Mouse (Mus musculus) cerebellum, postnatal 25 days (tissue): ENCODE results near the gene Trio.
A peak's percentile ranks its signal among the peaks of the same experiment; 100 is the strongest.

Experiments used
- DNase-seq, 2 experiments: peaks; one replicate each; pipeline ENCODE4 v3.0.0; 2021; ENCODE audit warnings: mixed read lengths in 2 of 2

Gene Trio

DNA sequence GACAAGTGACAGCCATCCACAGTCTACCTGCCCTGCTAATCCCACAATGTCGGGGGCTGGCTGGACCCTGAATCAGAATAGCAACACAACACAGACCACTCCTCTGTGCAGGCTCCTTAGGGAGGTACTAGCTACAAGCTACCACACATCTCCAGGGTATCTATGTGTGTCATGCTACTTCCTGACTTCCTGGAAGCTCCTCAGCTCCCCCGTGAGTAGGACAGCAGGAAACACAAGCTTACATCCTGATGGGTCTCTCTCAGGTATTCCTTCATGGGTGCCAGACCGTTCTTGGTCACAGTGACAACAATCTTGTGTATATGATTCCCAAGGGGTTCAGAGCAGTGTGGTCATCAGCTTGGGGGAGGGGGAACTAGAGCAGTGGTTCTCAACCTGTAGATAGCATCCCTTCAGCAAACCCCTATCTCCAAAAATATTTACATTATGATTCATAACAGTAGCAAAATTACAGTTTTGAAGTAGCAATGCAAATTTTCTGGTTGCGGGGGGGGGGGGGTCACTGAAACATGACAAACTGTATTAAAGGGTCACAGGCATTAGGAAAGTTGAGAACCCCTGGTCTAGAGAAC, 199.5 kb downstream of the Trio start:
- no peak for DNase-seq

DNA sequence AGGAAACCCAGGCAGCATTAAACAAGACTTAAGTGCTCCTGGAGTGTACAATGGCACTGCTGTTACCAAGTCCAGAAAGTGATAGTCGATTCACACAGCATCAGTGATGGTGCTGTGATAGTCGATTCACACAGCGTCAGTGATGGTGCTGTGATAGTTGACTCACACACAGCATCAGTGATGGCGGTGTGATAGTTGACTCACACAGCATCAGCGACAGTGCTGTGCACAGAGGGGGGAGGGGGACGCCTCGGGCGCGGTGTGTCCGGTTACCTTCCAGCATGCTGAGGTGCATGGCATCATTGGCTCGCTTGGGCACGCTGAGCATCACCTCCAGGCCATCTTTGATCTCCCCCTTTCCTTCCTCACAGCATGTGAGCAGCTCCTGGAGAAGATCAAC, 200.3 kb downstream of the Trio start:
- no peak for DNase-seq

DNA sequence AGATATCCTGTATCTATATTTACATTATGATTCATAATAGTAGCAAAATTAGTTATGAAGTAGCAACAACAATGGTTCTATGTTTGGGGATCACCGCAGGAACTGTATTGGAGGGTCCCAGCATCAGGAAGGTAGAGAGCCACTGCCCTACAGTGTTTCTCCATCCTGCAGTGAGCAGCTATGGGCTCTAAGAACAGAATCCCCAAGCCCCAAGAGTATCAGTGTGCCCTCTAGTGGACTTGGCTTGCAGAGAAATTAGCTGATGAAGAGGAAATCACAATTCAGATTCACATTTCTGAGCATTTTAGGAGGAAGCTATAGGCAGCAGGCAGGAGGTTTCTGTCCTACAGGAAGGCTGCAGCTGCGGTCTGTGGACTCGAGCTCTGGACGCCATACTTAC, 202.1 kb downstream of the Trio start:
- DNase-seq = peak in 1 of 2 experiments; percentile 39

DNA sequence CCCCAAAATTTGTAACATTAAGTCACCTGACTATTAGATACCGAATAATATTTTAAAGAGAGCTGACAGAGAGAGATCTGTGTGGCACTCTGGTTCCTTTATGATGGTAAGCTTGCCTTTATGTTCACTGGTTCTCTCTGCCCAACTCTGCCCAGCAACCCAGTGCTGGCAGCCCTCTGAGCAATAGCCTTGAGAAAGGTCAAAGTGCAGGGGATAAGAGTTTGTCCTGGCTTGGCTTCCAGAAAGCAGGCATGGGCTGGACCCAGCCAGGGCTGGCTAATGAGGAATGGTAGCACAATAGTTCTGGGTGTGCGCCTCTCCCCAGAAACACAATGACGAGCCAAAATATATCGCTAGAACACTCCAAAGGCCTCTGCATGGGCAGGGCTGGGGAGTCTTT, 203.2 kb downstream of the Trio start:
- no peak for DNase-seq

DNA sequence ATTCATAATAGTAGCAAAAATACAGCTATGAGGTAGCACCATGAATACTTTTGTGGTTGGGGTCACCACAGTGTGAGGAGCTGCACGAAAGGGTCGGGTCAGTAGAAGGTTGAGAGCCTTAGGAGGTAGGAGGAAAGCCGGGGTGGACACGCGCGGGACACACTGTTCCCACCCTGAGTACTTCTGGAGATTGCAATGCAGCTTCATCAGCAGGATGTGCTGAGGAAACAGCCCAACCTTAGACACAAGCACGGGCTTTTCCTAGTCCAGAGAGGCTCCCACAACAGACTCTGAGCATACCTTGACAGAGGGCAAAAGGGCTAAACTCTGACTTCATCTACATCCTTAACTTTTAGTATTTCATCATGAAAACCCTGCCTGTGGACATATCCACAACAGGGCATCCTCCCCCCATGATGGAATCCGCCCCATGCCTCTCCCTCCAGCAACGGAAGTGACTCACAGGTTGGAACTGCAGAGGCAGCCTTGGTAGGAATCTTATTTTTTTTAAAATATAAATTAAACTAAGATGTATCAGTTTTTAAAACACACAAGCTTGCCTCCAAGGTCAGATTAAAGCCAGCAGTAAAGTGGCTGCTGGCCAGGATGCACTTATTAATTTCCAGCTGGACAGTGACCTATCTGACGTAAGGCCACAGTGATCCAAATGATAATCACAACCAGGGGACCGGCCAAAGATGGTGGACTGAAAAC, 203.8 kb downstream of the Trio start:
- no peak for DNase-seq

DNA sequence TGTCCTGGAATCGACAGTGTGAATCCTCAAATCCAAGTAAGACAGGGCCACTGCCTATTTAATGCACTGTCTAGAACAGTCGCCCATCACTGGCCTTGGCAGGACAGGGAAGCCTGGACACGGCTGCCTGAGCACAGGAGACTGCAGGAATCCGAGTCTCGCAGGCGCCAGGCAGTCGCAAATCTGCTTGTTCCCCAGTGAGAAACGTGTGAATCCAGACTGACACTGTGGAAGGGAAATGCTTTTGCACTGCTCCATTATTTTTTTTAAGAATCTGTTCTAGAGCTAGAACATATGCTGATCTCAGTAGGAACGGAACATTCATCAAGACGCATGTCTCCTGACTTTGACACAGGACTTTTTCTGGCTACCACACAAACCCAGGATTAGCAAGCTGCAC, 208.6 kb downstream of the Trio start:
- peak; percentile 71 to 78 for DNase-seq

DNA sequence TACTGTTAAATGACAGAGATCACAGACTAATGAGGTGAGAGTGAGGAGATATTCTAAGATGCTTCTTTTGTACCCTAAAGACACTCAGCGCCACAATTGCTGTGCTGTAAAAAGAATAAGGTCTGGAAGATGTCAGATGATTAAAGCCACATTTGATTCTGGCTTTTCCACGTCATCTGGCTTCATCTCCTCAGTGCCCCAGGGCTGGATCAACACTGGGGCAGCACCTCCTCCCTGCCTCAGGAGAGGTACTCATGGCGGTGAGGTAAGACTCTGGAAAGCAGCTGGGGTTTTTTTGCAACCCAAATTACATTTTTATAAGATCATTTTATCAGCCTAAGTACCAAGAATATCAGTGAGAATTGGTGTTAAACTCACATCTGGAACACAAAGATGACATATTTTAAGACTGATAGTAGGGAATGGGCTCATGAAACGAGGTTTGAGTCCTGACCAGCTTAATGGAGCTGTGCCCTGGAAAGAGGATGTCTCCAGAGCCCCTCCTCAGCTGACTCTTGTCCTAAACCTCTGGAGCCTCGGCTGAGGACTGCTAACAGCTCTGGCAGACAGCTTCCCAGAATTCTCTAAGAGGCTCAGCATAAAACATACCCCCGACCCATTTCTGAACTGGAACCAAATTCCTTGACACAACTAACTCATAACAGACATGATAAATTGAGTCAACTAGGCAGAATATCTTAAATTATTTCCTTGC, 210.8 kb downstream of the Trio start:
- DNase-seq = no peak

DNA sequence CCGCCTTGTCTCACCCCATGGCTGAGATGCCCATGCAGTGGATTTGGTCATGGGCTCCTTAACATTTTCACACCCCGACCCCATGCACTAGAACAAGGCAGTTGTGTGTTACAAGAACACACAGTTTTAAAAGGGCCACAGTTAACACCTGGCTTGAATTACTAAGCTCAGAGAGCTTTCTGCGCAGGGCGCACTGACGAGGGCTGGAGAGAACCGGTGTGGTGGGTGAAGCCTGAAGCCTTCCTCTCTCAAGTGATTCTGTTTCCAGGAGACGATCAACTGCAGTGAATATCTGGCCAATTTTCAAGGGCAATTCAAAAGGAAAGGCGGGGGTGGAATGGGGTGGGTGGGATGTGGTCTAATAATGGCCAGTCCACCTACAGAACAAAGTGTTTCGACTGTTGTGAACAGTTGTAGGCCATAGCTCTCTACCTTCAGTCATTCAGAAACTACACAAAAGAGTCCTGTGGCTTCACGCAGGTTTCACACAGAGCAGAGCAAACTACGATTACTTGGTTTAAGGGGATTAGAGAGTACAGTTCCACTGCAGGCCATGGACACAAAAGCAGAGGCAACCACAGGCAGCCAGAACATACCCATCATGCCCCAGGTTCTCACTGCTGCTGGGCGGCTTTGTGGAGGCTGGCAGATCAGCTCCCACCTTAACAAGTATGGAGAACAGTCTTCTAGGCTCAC, 214.7 kb downstream of the Trio start:
- no peak for DNase-seq

DNA sequence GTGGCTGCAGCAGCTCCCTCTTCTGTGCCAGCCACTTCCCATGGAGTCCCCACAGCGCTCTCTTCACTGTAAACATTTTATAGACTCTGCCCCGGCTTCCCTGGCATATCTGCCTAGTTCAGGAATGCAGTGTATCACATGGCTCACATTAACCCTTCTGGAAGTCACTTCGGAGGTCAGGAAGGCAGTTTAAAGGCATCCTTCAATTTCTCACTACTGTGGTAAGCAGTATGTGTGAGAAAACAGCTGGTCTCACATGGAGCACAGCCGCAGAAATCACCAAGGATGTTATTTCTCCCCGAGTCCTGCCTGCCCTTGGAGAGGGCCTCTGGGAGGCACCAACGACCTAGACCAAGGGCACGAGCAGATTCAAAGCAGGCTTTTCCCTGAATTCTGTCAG, 215.4 kb downstream of the Trio start:
- DNase-seq = no peak

DNA sequence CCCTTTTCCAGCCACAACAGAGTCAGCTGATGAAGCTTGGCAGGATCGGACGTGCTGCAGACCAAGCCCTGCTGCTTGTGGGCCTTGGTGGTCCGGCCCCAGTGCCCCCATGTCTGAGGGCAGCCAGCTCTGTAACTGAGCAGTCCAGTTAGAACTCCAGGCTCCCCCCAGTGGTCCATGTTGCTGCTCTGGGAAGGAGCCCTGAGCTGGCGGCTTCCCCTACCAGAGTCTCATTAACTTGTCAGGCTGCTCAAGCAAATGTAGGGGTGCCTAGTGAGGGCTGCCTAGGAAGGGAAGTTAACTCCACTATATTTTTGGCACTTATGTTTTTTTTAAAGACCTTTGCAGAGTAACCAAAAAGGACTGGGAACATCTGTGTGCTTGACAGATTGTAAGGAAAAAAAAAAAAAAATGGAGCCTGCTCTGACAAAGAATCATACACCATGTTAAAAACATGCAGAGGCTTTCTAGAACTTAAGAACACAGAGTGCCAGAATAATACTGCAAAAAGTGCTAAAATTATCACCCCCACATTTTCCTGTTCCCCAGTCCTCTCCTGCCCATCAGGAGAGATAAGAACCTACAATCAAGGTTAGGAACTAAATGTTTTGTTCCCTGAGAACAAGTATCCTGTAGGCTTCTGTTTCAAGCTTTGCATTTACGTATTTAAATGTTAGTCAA, 216.9 kb downstream of the Trio start:
- no peak for DNase-seq

DNA sequence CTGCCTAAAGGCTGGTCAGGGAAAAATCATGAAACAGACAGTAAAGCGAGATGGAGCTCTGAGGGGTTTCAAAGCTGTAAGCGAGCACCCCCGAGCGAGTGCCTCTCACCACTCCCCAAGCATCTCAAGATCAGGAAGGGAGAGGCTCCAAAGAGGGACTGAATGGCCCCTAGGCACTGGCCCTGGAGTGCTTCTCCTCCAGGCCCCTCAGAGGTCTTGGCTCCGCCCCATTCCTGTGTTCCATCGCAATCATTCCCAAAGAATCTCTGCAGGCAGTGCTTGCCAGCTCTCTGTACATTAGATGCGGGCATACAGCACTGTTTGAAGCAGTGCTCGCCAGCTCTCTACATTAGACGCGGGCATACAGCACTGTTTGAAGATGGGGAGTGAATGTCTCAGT, 219.4 kb downstream of the Trio start:
- no peak for DNase-seq

DNA sequence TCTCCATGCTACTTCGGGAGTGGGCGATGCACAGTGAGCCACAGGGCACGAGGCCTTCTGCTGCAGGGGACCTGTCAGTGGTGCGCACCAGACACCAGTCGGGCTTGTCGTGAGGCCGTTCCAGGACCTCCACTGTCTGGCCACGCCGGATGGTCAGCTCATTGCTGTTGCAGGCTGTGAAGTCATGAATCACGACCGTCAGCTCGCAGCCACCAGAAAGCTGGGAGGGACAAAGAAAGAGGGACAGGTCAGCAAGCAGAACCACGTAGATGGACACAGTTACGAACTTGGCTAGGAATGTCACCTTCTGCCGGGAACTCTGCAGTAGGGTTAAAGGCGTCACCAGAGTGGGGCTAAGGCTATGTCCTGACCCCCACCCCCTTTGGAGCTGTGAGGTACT, 220.0 kb downstream of the Trio start:
- DNase-seq = no peak

DNA sequence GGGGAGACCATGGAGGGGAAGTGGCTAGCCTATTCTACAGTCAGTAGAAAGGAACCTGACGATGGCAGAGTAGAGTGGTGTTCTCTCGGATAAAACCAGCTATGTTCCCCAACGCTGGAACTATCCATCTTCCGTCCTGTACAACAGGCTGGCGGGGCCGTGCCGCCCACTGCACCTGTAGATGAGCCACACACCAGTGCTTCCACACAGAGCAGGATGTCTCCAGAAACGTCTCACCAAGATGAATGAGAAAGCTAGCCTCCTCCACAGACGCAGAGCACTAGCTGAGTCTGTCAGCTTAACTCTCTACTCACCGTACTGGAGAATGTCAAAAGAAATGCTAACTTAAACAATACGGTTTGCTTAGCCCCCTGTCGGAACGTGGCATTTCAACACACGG, 221.2 kb downstream of the Trio start:
- no peak for DNase-seq

DNA sequence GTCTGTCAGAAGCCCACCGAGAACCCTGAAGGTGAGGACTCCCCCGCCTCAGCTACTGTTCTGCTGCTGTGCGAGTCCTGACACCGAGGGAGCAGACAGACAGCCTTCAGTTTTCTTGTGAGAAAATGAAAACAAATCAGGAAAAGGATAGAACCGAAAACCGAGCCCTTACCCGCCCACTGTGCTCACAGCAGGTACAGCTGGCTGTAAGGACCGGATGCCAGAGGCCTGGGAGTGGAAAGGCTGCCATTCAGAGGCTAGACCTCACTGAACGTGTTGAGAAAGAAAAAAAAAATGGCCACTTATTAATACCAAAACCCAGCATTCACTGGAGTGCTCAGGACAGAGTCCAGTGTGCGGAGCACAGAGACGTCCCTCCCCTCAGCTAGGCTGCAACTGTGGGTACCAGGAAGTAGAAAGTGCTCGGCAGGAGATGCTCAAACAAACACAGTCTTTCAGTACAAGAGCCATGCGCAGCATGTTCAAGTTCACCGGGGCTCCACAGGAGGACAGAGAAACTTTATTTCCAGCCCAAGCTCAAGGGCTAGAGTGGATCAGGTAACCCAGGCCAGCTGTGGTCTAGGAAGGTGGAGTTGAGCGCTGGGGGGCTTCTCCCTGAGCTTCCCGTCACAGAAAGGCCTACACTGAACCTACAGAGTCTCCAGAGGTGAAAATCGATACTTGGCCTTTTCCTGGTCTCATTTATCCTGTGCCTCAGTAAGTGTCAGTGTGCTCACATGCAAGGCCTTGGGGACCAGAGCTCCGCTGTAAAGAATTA, 221.9 kb downstream of the Trio start:
- DNase-seq = peak; percentile 60 to 70

DNA sequence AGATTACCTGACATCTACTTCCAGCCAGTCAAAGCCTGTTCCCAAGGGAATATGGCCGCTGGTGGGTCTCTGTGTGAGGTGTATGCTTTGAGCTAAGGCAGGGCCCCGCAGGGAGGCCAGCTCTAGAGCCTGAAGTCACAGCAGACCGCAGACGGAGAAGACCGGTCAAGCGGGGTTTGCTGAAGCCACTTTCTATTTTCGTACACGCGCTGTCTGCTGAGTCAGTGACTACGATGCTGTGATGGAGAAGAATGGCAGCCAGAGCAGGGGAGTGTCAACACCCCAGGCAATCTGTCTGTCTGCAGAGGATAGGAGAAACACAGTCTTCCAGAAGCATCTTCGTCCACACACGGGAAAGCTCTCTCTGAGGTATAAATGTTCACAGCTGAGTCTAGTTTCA, 223.4 kb downstream of the Trio start:
- peak; percentile 63 to 65 for DNase-seq

DNA sequence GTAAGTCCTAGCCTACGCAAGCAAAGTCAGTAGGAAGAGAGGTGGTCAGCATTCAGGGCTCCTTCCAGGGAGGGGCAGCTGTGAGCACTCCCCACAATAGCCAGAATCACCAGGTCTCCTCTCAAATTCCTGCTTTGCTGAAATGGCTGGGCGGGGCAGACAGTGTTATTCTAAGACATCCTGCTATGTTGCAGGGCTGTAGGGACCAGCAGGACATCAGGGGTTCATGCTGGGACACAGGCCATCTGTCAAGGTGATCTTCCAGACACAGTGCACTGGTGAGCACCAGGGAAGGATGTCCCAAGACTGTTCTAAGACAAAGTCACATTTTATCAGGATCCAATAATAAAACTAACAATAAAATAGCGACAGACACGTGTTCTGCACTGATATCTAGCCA, 224.5 kb downstream of the Trio start:
- peak; percentile 64 to 68 for DNase-seq

DNA sequence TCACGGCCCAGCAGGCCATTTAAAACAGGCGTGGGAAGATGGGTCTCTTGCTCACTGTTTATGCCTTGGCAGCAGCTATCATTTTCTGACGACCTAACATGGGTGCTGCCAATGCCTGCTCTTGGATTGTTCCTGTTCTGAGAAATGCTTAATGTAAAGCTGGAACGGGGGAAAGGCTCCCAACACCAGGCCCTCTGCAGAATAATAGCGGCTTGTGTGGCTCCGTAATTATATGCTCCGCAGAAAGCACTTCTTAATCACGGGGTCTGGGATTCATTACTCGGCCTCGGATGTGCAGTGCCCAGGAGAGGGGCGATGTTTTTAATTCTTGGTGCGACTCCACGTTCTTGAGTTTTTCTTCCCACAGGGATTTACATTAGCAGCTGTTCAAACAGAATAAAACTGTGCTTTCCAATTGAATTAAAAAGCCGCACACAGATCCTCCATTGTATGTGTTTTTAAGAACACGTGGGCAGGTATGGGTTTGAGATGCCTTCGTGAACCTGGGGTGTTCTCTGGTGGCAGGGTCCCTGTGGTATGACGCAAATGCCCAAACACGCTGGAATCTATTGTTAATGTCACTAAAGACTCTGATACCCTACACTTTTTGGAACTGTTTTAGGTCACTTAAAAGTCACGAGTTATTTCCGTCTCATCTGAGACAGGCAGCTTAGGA, 228.0 kb downstream of the Trio start:
- no peak for DNase-seq

DNA sequence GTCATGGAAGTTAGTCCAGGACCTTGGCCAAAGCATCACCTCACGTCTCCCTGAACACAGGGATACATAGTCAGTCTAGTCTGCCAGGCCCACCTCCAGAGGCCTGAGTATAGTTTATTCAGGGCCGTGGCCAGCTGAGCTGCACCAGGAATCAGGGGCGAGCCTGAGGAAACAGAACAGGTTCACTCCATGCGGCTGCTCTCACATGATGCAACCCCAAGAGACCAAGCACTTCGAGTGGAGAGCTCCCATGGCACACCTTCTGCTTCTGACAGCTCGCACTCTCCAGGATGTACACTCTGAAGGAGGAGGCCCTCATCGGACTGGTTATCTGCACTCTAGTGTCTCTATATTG, 228.8 kb downstream of the Trio start:
- no peak for DNase-seq

DNA sequence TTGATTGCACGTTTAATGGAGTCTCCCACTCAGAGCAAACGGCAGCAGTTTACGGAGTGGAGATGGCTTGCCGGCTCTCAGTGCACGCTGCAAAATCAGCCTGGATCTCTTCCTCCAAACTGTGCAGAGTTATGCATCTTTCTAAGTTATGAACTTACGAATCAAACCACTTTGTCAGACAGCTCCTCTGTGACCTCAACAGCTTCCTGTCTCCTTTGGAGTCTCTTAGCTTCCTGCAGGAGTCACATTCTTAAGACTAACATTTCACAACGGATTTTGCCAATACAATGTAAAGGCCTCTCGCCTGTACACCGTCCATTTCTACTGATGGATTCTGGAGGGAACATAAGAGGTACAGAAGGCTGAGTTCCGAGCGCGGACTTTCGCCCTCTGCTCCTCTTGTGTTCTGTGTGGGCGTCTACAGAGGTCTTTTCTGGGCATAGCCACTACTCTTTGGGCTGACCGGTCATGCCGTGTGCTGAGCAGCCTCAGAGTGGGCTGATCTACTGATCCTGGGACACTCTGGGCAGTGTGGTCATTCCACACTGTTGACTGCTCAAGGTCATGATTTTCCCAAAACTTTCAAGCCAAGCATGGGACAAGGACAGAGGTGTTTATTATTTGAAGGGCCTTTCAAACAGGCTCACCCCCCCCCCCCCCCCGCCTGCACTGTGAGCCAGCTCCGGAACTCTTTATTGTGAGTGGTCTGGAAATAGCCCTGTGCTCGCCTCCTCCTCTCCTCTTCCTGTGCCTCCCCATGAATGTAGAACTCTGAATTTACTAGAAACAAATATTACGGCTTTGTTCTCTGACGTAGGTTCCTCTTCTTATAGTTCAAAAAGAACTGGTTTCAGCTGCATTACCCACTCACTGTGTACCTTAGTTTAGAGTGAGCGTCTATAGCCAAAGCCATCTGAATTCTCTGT, 229.4 kb downstream of the Trio start:
- no peak for DNase-seq

DNA sequence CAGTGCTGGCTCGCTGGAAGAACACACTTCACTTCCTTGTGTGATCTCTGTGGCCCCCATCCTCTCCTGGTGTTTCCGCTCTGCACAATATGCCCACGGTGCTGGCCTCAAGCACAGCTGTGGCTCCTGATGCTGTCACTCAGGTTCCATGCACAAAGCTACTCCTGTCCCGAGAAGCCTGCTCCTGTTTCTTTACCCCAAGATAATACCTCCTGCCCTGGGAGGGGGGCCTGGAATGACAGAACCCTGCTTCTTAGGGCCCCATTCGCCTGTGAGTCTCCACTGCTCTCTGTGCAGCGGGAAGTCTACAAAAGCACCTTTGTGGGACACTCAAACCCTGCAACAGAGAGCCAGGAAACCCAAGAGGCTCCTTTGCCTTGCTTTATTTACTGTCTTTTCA, 232.4 kb downstream of the Trio start:
- DNase-seq = no peak

DNA sequence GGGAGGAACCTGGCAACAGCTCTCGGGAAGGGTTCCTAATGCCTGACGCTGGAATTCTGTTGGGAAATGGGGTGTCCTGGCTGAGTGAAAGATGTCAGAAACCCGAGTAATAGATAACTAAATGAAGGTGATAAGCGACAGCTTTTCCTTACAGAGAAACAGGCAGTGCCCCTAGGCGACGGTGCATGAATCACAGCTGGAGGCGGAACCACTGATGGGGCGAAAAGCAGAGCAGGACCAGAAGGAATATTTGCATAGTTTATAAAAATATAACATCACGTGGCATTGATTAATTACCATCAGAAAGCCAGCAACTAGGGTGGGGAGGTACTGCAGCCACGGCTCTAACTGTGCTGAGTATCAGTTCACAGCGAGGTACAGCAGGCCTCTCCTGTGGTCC, 233.2 kb downstream of the Trio start:
- DNase-seq = no peak
